Mouse (Mus musculus): ENCODE measurements around the gene Satb2. TPM values are rescaled to one million over a fixed set of nuclear protein-coding genes. Genes with fewer than 3 reads are reported as not detected.
A peak's percentile ranks its signal among the peaks of the same experiment; 100 is the strongest.

Satb2 gene
- polyA plus RNA-seq (2015; fragmentation: Nextera tagmentation; extraction: Ambion mirVana), result 0.80 and 1.9 TPM in 2 replicates

DNA sequence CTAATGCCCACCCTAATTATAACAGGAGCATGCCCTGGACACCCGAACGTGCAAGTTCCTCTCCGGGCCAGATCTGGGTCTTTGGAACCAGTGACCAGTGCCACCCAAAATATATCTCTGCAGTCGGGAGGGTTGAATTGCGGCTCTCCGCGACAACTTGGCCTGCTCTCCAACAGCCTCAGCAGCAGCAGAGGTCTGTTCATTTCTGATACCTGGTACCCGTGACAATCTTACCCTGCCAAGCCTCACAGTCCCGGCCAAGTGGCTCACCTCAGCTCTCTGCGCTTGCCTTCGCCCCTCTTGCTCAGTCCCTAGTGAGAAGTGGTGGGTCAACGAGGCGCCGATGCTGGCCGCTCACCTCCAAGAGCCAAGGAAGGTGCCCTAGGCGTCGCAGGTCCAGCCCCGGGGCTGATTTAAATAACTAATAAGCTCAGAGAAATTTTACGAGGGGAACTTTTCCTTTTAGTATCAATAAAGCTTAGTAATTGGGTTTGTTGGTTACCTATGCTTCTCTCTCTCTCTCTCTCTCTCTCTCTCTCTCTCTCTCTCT is at the start of gene Satb2:
Gene Satb2, minus strand, starts transcription at position 500 of the 550 bp plus-strand sequence.
- no peak within 1 kb of the TSS for H3K27ac ChIP-seq

DNA sequence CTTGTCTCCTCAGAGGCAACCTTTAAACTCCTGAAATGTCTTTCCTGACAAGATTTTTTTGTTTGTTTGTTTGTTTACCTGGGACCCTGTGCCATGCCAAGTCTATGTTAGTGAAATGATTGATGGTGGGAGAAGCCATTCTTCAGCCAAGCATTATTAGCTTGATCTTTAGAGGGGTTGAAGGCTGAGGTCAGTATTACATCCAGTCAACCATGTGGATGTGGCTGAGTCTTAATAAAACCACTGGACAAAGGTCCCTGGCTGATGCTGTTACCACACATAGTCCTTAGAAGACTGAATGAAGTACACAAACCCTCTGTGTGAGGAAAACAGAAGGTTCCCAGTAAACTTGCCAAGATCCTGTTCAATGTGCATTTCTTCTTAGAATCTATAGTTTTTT is 40.5 kb upstream of the Satb2 start:
- no peak overlapping the region for H3K4me2 ChIP-seq (replicated peaks)
- H3K9ac ChIP-seq (replicated peaks), result no peak overlapping the region
- no peaks in the 10 kb centered on the region for H3K4me1 ChIP-seq (replicated peaks)
- no peak for ATAC-seq
- no peak overlapping the region for H3K4me3 ChIP-seq (replicated peaks)
- H3K27ac ChIP-seq, result no peak overlapping the region
- H3K9me3 ChIP-seq, result no peaks in the 10 kb centered on the region
- H3K27me3 ChIP-seq, result no peaks in the 10 kb centered on the region
- no peaks in the 10 kb centered on the region for H3K36me3 ChIP-seq

More for the DNA sequence above, at the start of gene Satb2:
- peaks cover 81% of the 10 kb centered on the region for H3K27me3 ChIP-seq
- peak within 1 kb of the TSS; percentile 31 for H3K4me3 ChIP-seq (replicated peaks)
- no peak within 1 kb of the TSS for H3K9ac ChIP-seq (replicated peaks)
- H3K9me3 ChIP-seq, result no peaks in the 10 kb centered on the region
- ATAC-seq, result no peak
- 1% methylated on average over 19 of the region's 19 CpGs for WGBS
- H3K4me2 ChIP-seq (replicated peaks), result peak within 1 kb of the TSS; percentile 47
- H3K36me3 ChIP-seq, result no peaks in the 10 kb centered on the region
- peaks cover 31% of the 10 kb centered on the region for H3K4me1 ChIP-seq (replicated peaks)

DNA sequence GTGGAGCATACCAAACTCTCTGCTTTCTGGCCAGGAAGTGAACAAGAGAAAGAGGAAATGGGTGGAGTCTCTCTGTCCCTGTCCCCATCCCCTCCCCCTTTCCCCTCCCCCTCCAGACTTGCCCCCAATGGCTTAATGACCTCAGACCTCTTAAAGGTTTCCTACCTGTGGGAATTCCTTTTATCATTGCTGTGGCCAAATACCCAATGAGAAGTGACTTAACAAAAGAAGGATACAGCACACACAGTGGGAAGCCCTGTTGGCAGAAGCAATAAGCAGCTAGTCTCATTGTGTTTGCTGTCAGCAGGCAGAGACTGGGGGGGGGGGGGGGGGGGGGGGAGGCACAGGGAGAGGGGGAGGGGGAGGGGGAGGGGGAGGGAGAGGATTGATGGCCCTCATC is 35.4 kb upstream of the Satb2 start:
- no peaks in the 10 kb centered on the region for H3K36me3 ChIP-seq

DNA sequence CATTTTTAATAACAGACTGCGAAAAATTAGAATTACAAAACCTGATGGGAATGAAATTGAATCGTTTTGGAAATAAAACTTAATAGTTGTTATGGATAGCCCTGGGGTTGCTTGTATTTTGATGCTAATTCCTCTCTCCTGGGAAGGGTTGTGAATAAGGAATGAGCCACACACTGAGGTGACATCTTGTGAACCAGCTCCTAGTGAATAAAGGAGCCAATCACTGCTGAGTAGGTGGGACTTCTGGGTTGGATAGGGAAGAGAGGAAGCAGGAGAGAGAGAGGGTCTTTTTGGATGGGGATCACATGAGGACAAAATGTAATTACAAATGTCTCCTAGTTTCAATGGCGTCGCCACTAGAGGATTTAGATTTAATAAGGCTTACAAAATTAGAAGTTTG is 30.7 kb upstream of the Satb2 start:
- Histone ChIP-seq H3K27ac (no peak overlapping the region), H3K9ac (replicated peaks) (no peak overlapping the region), H3K27me3 (no peaks in the 10 kb centered on the region), H3K4me2 (replicated peaks) (no peak overlapping the region), H3K4me3 (replicated peaks) (no peak overlapping the region), H3K9me3 (no peaks in the 10 kb centered on the region), H3K36me3 (no peaks in the 10 kb centered on the region), H3K4me1 (replicated peaks) (no peaks in the 10 kb centered on the region)
- no peak for ATAC-seq
- 67% methylated on average over 4 of the region's 4 CpGs for WGBS

More for the DNA sequence above, 35.4 kb upstream of the Satb2 start:
- no peak for ATAC-seq
- Histone ChIP-seq H3K27me3 (no peaks in the 10 kb centered on the region), H3K4me2 (replicated peaks) (no peak overlapping the region), H3K4me3 (replicated peaks) (no peak overlapping the region), H3K27ac (no peak overlapping the region), H3K9ac (replicated peaks) (no peak overlapping the region), H3K9me3 (no peaks in the 10 kb centered on the region), H3K4me1 (replicated peaks) (no peaks in the 10 kb centered on the region)

DNA sequence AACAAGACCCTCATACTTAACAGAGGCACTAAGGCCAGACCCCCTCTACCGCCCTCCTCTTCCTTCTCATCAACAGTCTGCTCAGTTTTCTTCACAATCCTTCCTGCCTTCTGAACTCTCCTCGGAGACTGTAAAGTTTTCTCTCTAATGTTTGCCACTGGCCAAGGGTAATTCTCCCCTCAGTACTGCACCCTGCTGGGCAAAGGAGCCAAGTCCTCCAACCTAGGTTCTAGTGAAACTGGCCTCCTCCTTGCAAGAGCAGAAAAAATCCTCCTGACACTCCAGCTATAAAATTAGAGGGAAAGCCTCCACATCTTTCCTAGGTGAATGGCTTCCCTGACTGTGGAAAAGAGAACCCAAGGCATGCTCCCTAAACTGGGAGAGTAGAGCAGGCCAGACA is 16.6 kb upstream of the Satb2 start:
- Histone ChIP-seq H3K4me1 (replicated peaks) (no peaks in the 10 kb centered on the region), H3K9me3 (no peaks in the 10 kb centered on the region), H3K36me3 (no peaks in the 10 kb centered on the region), H3K4me3 (replicated peaks) (no peak overlapping the region), H3K9ac (replicated peaks) (no peak overlapping the region), H3K27ac (no peak overlapping the region), H3K27me3 (peaks cover 7% of the 10 kb centered on the region; the same call in 1 of the 2 replicates), H3K4me2 (replicated peaks) (no peak overlapping the region)
- no peak for ATAC-seq
- 83% methylated on average over 2 of the region's 2 CpGs for WGBS

DNA sequence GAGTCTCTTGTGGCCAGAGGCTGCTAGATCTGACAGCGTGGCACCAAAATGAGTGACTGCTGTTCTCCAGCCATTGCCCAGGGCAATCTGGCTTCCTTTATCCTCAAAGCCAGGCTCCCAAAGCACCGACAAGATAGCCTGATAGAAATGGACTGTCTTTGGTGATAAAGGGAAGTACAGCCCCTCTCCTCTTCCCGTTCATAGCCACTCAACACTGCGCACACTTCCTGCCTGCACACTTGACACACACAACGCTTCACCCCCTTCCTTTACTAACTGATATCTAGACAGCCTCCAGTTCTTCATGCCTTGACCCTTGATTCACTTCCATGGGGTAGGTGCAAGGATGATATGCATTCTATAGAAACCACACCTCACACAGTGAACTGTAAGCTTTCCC is 13.9 kb upstream of the Satb2 start:
- Histone ChIP-seq H3K9ac (replicated peaks) (no peak overlapping the region), H3K27ac (no peak overlapping the region), H3K4me1 (replicated peaks) (no peaks in the 10 kb centered on the region), H3K27me3 (peaks cover 18% of the 10 kb centered on the region), H3K4me2 (replicated peaks) (no peak overlapping the region), H3K4me3 (replicated peaks) (no peak overlapping the region), H3K36me3 (no peaks in the 10 kb centered on the region), H3K9me3 (no peaks in the 10 kb centered on the region)
- ATAC-seq, result no peak
- WGBS, result 73% methylated on average over 5 of the region's 5 CpGs

DNA sequence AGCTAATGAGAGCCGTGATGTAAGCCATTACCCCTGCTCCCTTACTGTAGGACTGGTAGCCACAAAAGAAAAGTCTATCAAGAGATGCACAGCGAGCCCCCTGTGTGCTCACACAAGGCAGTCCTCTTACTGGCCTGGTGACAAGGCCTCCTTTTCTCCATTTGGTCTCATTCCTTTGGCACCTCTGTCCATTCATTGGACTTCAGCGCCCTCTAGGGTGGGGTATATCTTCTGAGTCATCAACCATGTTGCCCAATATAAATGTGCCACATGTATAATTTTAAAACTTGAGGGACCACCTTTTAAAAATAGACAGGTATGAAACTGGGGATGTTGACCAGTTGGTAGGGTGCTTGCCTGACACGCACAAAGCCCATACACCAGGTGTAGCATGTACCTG is 13.2 kb upstream of the Satb2 start:
- Histone ChIP-seq H3K36me3 (no peaks in the 10 kb centered on the region), H3K4me2 (replicated peaks) (no peak overlapping the region), H3K27me3 (peaks cover 25% of the 10 kb centered on the region), H3K4me3 (replicated peaks) (no peak overlapping the region), H3K9ac (replicated peaks) (no peak overlapping the region), H3K9me3 (no peaks in the 10 kb centered on the region), H3K4me1 (replicated peaks) (no peaks in the 10 kb centered on the region), H3K27ac (no peak overlapping the region)
- 58% methylated on average over 4 of the region's 4 CpGs for WGBS
- ATAC-seq, result no peak

DNA sequence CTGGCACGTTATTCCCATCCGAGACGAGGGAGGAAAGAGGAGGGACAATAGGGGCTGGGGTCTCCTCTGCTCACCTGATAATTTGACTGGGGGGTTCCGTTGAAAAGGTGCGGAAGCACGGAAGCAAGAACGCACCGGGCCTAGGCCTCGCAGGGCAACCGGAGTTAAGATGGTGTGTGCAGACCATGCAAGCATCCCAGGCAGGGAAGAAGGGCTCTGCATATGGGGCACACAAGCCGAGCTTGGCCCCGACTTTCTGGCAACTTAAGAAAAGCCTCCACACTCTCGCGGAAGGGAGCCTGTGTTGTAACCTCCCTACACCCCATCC is 6.0 kb upstream of the Satb2 start:
- Histone ChIP-seq H3K4me1 (replicated peaks) (peaks cover 14% of the 10 kb centered on the region), H3K9me3 (no peaks in the 10 kb centered on the region), H3K9ac (replicated peaks) (no peak overlapping the region), H3K27ac (no peak overlapping the region), H3K4me2 (replicated peaks) (no peak overlapping the region), H3K27me3 (peaks cover 90% of the 10 kb centered on the region), H3K4me3 (replicated peaks) (peak overlapping the region; percentile 8; the same call in 1 of the 2 replicates), H3K36me3 (no peaks in the 10 kb centered on the region)
- ATAC-seq, result no peak
- 6% methylated on average over 14 of the region's 14 CpGs for WGBS

DNA sequence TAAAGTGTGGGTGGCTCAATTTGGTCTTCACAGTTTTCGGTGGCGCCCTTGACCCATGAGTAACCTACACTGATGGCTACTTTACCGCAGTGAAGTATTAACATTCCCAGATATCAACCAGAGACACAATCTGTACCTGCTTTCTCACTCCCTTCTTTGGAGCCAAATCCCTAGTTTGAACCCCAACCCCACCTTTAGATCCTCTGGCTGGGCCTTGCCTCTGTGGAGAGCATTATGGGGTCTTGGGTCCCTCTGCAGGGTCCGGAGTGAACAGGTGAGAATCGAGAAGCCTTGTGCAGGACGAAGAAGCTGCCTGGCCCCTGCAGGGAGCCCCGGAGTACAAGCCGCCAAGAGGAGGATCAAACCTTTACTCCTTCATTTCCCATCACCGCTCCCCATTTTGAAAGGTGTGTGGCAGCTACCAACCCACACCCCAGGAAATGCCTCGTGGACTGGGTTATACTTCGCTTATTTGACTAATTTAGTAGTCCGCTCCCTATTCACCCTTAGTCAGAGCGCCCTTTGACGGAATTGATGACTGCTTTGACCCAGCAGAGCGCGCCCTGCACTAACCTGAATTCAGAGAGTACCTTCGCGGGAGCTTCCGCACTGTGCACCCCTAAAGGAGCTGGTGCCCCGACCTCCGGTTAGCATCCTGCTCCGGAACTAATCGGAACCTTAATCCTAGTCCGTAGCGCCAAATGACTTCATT is 5.5 kb upstream of the Satb2 start:
- WGBS, result 1% methylated on average over 25 of the region's 25 CpGs
- Histone ChIP-seq H3K4me1 (replicated peaks) (peaks cover 14% of the 10 kb centered on the region), H3K27me3 (peaks cover 92% of the 10 kb centered on the region), H3K9ac (replicated peaks) (no peak overlapping the region), H3K4me2 (replicated peaks) (no peak overlapping the region), H3K9me3 (no peaks in the 10 kb centered on the region), H3K27ac (no peak overlapping the region), H3K36me3 (no peaks in the 10 kb centered on the region), H3K4me3 (replicated peaks) (peak overlapping the region; percentile 8; the same call in 1 of the 2 replicates)
- ATAC-seq, result 0 out of 2 replicates have a peak, but pooled peaks have one; percentile 59

DNA sequence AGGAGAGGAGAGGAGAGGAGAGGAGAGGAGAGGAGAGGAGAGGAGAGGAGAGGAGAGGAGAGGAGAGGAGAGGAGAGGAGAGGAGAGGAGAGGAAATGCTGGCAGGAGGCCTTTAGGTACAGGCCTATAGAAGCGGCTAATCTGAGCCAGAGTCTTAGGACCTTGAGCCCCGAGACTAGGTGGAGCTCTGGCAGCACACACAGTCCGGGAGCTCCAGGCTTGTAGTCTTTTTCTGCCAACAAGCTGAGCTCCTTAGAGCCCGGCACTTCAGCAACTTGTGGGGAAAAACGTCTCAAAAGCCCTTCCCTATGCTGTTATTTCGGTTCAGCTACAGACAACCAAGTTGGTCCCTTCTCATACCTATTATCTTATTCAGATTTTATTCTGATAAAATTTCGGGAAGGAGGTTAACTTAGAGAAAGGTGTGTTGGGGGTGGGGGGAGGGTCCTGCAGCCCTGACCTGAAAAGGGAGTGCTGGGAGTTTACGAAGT is 4.7 kb upstream of the Satb2 start:
- WGBS, result under 1% methylated on average over 8 of the region's 8 CpGs
- peaks cover 16% of the 10 kb centered on the region for H3K4me1 ChIP-seq (replicated peaks)
- H3K4me2 ChIP-seq (replicated peaks), result no peak overlapping the region
- ATAC-seq, result no peak
- no peaks in the 10 kb centered on the region for H3K36me3 ChIP-seq
- H3K4me3 ChIP-seq (replicated peaks), result no peak overlapping the region
- no peaks in the 10 kb centered on the region for H3K9me3 ChIP-seq
- H3K9ac ChIP-seq (replicated peaks), result no peak overlapping the region
- H3K27ac ChIP-seq, result no peak overlapping the region
- peaks cover 94% of the 10 kb centered on the region for H3K27me3 ChIP-seq

DNA sequence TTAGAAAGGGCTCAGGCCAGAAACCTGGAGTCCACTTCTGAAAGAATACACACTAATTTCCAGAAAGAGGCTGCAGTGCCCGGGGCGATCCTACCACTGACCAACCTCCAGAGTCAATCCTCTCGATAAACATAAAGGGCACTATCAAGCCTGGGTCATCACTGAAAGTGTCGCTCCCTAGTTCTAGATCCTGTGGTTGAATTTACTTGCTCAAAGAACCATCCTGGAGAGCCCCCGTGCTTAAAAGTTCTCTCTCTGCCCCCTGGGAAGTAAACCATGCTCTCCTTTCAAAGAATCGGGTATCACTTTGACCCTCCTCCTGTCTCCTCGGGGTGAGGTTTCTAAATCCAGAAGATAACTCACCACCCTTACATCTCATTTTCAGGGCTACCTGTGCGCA is 4.2 kb upstream of the Satb2 start:
- H3K27me3 ChIP-seq, result peaks cover 95% of the 10 kb centered on the region
- H3K4me1 ChIP-seq (replicated peaks), result peaks cover 21% of the 10 kb centered on the region
- no peak overlapping the region for H3K4me2 ChIP-seq (replicated peaks)
- no peak for ATAC-seq
- H3K4me3 ChIP-seq (replicated peaks), result no peak overlapping the region
- H3K27ac ChIP-seq, result no peak overlapping the region
- H3K9ac ChIP-seq (replicated peaks), result no peak overlapping the region
- H3K36me3 ChIP-seq, result no peaks in the 10 kb centered on the region
- no peaks in the 10 kb centered on the region for H3K9me3 ChIP-seq
- 1% methylated on average over 8 of the region's 8 CpGs for WGBS

DNA sequence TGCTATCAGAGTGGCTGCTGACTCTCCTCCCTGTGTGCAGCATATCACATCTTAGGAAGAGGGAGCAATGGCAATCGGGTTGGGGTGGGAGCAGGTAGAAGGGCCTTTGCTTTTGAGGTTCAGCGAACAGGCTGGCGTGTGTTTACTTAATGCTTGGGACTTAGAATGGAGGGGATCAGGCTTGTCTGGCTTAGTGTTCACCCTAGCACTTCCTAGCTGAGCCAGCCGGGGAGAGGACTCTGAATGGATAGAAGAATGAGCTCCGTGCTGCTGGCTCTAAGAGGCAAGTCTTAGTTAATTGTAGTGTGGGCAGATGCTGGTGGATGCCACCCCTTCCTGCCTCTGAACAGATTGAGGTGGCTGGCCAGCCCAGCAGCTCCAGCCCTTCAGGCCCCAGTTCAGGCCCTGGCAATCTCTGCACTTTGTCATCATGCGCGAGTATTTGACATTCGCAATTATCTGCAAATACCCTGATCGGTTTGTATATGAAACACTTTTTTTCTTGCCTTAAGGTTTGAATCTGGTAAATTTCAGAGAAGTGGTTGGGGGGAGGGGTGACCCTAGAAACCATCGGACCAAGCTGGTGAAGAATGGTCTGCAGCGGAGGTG is 3.6 kb upstream of the Satb2 start:
- H3K9ac ChIP-seq (replicated peaks), result no peak overlapping the region
- no peaks in the 10 kb centered on the region for H3K36me3 ChIP-seq
- ATAC-seq, result no peak
- 2% methylated on average over 11 of the region's 11 CpGs for WGBS
- H3K4me3 ChIP-seq (replicated peaks), result no peak overlapping the region
- no peak overlapping the region for H3K4me2 ChIP-seq (replicated peaks)
- H3K27ac ChIP-seq, result no peak overlapping the region
- no peaks in the 10 kb centered on the region for H3K9me3 ChIP-seq
- peaks cover 95% of the 10 kb centered on the region for H3K27me3 ChIP-seq
- H3K4me1 ChIP-seq (replicated peaks), result peaks cover 27% of the 10 kb centered on the region
